Mouse (Mus musculus) liver, embryonic 12.5 days (tissue): ENCODE data around the gene Nhej1. TPM values are rescaled to one million over a fixed set of nuclear protein-coding genes. Genes with fewer than 3 reads are reported as not detected.

Experiments used
- ATAC-seq: fragments of 200-750 bp; cut with Nextera tagmentation; 2 replicates; pipeline ENCODE4 v1.8.0; 2017; ENCODE audit warnings: moderate number of reproducible peaks, mild to moderate bottlenecking, moderate library complexity
- H3K27ac ChIP-seq: fragments of 300-500 bp; sonication (generic); 2 replicates; pipeline ENCODE4 v1.5.1; 2016; ENCODE audit warnings: mild to moderate bottlenecking
- H3K27me3 ChIP-seq: fragments of 300-500 bp; sonication (generic); replicated peaks from 2 replicates; pipeline ENCODE4 v1.6.1; 2016; ENCODE audit warnings: mild to moderate bottlenecking, moderate library complexity
- H3K36me3 ChIP-seq: fragments of 300-500 bp; sonication (generic); 2 replicates; pipeline ENCODE4 v1.6.1; 2016; ENCODE audit warnings: mild to moderate bottlenecking, moderate library complexity
- H3K4me1 ChIP-seq: fragments of 300-500 bp; sonication (generic); 2 replicates; pipeline ENCODE4 v1.6.1; 2016
- H3K4me2 ChIP-seq: fragments of 300-500 bp; sonication (generic); 2 replicates; pipeline ENCODE4 v1.6.1; 2016; ENCODE audit warnings: mild to moderate bottlenecking, moderate library complexity
- H3K4me3 ChIP-seq: fragments of 300-500 bp; sonication (generic); 2 replicates; pipeline ENCODE4 v1.5.1; 2016; ENCODE audit warnings: mild to moderate bottlenecking, moderate library complexity
- H3K9ac ChIP-seq: fragments of 300-500 bp; sonication (generic); 2 replicates; pipeline ENCODE4 v1.6.1; 2016; ENCODE audit warnings: mild to moderate bottlenecking, moderate library complexity
- H3K9me3 ChIP-seq: fragments of 300-500 bp; sonication (generic); replicated peaks from 2 replicates; pipeline ENCODE4 v1.6.1; 2016; ENCODE audit warnings: mild to moderate bottlenecking, moderate library complexity
- WGBS: fragments of 180-500 bp; shearing (Covaris S2); methylation state at CpG from one replicate; pipeline ENCODE4 v1.1.7; 2016; ENCODE audit not compliant: insufficient replicate concordance; 5-methylcytosine and 5-hydroxymethylcytosine counted together
- polyA plus RNA-seq: library from polyadenylated mRNA; unstranded; fragments of >200 nt; fragmentation: Nextera tagmentation; extraction: Ambion mirVana; gene quantifications from 2 replicates; pipeline ENCODE4 v1.2.1, GENCODE M21; 2016

Nhej1 gene
- polyA plus RNA-seq, 1 experiment from 2014 or later: 6.7 TPM

DNA sequence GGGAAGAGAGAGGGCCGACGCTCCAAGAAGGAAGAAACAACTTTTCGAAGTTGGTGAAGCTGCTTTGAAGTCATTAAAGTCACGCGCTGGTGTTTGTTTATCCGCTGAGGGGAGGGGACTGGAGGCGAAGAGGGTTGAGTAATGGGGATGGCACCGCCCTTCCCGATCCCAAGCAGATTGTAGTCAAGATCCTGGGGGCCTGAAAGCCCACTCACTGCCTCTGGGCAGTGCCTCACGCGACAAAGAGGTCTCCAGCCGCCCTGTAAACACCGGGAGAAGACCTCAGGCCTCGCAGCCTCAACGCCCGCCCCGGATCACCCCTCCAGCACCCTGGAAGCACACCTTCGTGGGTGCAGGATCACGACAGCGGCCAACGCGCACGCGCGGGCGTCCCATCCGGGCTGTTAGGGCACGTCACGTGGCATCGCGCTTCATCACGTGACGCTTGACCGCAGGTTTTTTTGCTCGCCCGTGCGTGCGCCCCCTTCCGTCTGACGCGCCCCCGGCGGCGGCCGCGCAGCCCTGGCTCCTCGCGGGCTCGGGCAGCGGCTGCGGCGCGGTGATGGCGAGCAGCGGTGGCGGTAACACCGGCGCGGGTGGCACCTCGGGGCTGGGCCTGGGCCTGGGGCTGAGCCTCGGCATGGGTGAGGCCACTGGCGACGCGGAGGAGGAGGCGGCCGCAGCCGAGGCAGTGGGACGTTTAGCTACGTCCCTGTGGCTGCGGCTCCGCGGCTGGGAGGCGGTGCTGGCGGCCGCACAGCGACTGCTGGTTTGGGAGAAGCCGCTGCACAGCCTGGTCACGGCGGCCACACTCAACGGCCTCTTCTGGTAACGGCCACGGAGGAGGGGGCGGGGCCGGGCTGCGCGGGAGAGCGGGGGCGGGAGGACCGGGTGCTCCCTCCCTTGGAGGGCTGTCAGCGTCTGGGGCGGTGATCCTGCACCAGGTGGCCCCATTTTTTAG is 17.6 kb upstream of the Nhej1 start, which contains the start of the genes Cnppd1 and Retreg2:
Gene Cnppd1, minus strand, starts transcription at position 411 of the 961 bp plus-strand sequence.
Gene Retreg2, plus strand, starts transcription at position 478 of the 961 bp plus-strand sequence.
- 1% methylated on average over 68 of the region's 91 CpGs for WGBS
- Histone ChIP-seq H3K9me3 (no peaks in the 10 kb centered on the region), H3K36me3 (peaks cover 66% of the 10 kb centered on the region), H3K27ac (peak within 1 kb of the TSS; percentile 99), H3K4me2 (peak within 1 kb of the TSS; percentile 88), H3K9ac (peak within 1 kb of the TSS; percentile 92), H3K4me1 (peaks cover 77% of the 10 kb centered on the region), H3K27me3 (no peaks in the 10 kb centered on the region), H3K4me3 (peak within 1 kb of the TSS; percentile 81)
- ATAC-seq: peak; percentile 77

DNA sequence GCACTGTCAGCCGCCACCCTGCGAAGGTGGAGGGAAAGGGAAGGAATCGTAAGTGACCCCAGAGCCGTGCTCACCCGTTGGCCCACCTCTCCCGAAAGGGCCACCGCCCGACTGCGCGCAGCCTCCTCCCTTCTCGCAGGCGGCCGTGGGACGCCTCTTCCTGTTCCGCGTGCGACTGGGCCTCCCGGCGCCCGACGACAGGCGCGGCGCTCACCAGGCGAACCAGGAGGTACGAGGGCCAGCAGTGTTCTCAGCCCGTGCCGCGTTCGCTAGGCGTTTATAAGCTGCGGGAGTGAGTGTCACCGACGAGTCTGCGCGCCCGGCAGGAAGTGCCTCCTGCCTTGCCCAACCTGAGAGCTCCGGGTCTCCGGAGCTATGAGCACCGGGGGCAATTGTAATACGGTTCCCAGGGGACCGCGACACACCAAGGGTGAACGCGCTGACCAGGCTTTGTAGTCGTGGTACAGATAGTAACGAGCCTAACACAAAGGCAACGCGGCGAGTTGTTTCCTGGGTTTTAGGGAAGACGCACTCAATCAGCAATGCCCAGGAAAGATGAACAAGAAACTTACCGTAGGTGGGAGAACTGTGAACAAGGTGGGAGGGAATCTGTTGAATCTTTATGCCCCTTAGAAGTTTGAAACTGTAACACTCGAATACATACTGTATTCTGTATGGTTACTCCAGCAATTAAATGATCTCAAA is 16.6 kb upstream of the Nhej1 start:
- peak overlapping the region; percentile 81 for H3K4me3 ChIP-seq
- peak overlapping the region; percentile 88 for H3K4me2 ChIP-seq
- peaks cover 77% of the 10 kb centered on the region for H3K4me1 ChIP-seq
- H3K27me3 ChIP-seq: no peaks in the 10 kb centered on the region
- H3K9me3 ChIP-seq: no peaks in the 10 kb centered on the region
- peak overlapping the region; percentile 99 for H3K27ac ChIP-seq
- under 1% methylated on average over 53 of the region's 53 CpGs for WGBS
- peaks cover 66% of the 10 kb centered on the region for H3K36me3 ChIP-seq
- H3K9ac ChIP-seq: peak overlapping the region; percentile 92
- ATAC-seq: peak; percentile 56

DNA sequence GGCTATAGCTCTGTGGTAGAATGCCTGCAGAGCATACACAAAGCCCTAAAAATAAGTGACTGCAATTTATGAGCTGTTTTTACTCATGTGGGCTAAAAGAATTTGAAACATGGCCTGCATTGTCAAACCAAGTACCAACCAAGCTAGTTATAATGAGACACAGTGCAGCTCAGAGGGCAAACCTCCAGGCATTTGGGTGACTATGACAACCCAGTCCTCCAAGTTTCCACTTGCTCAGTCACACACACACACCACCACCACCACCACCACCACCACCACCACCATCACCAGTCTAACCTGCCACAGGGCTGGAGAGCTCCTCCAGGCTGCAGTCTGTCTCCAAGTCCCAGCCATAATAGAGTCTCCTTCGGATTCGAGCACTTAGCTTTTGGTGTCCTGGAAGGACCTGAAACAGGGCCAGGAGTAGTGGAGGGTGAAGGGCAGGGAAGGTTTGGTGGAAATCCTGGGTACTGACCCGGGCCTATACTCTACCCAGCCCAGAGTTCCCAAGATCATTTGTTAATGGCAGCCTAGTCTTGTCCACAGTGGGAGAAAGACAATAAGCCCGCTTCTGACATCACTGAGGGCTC is 15.7 kb upstream of the Nhej1 start:
- Histone ChIP-seq H3K4me3 (peak overlapping the region; percentile 81), H3K27me3 (no peaks in the 10 kb centered on the region)

DNA sequence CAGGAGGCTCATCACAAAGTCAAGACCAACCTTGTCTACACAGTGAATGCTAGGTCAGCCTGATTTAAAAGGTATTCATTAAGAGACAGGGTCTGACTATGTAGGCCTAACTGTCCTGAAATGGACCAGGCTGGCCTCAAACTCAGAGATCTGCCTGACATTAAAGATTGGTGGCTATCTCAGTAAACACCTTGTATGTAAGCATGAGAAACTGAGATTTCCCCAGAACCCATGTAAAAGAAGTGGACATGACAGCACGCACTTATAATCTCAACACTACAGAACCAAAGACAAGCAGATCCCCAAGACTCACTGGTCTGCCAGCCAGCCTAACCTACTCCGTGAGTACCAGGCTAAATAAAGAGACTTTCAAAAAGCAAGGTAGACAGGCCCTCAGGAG is 13.4 kb upstream of the Nhej1 start:
- no peaks in the 10 kb centered on the region for H3K9me3 ChIP-seq
- WGBS: 48% methylated on average over 2 of the region's 2 CpGs
- H3K36me3 ChIP-seq: peaks cover 56% of the 10 kb centered on the region
- H3K4me2 ChIP-seq: peak overlapping the region; percentile 88
- H3K4me3 ChIP-seq: peak overlapping the region; percentile 81
- ATAC-seq: no peak
- peak overlapping the region; percentile 100 for H3K27ac ChIP-seq
- peak overlapping the region; percentile 32; the same call in 1 of the 2 replicates for H3K9ac ChIP-seq
- peaks cover 74% of the 10 kb centered on the region for H3K4me1 ChIP-seq
- H3K27me3 ChIP-seq: no peaks in the 10 kb centered on the region

More for the DNA sequence above, 15.7 kb upstream of the Nhej1 start:
- peaks cover 77% of the 10 kb centered on the region for H3K4me1 ChIP-seq
- H3K36me3 ChIP-seq: peaks cover 66% of the 10 kb centered on the region
- no peak for ATAC-seq
- H3K27ac ChIP-seq: peak overlapping the region; percentile 99
- H3K4me2 ChIP-seq: peak overlapping the region; percentile 88
- 50% methylated on average over 4 of the region's 4 CpGs for WGBS
- H3K9me3 ChIP-seq: no peaks in the 10 kb centered on the region
- H3K9ac ChIP-seq: peak overlapping the region; percentile 92

DNA sequence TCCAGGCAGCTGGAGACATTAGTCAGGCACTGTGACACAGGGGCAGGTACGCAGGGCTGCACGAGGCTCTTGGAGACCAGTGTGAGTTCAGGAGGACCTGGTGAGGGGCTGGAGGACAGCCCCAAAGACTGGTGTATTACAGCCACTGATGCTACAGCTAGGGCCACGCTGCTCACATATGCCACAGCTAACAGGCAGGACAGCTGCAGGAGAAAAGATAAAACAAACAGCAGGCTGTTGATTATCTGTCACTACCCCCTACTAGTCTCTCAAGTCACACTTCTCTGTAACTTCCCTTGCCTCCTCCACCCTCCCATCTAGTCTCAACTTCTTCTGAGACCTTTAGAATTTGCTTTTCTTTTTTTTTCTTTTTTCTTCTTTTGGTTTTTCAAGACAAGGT is 11.7 kb upstream of the Nhej1 start:
- peak overlapping the region; percentile 100 for H3K27ac ChIP-seq
- H3K9ac ChIP-seq: peak overlapping the region; percentile 77
- peak; percentile 92 for ATAC-seq
- peaks cover 9% of the 10 kb centered on the region; the same call in 1 of the 2 replicates for H3K27me3 ChIP-seq
- peak overlapping the region; percentile 88 for H3K4me2 ChIP-seq
- H3K9me3 ChIP-seq: no peaks in the 10 kb centered on the region
- H3K4me3 ChIP-seq: peak overlapping the region; percentile 32
- peaks cover 88% of the 10 kb centered on the region for H3K4me1 ChIP-seq
- peaks cover 56% of the 10 kb centered on the region for H3K36me3 ChIP-seq
- WGBS: 16% methylated on average over 3 of the region's 3 CpGs

DNA sequence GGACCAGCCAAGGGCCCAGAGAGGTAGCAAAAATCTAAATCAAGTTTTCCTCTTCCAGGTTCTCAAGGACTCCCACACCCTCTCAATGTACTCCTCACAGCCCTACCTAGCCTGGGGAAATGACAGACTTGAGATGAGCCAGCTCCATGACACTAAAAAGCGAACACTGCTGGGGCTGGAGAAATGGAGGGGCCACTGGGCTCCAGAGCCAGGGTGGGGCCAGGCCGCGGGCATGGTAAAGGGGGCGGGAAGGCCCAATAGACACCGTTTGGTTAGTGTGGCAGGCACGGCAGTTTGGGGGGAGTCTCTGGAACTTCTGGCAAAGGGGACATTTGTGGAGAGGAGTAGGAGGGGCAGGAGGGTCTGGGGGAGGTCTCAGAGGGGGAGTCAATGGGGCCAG is 11.3 kb upstream of the Nhej1 start:
- H3K4me2 ChIP-seq: peak overlapping the region; percentile 88
- peaks cover 9% of the 10 kb centered on the region; the same call in 1 of the 2 replicates for H3K27me3 ChIP-seq
- H3K4me3 ChIP-seq: peak overlapping the region; percentile 32
- H3K4me1 ChIP-seq: peaks cover 88% of the 10 kb centered on the region
- 29% methylated on average over 6 of the region's 6 CpGs for WGBS
- H3K36me3 ChIP-seq: peaks cover 56% of the 10 kb centered on the region
- peak; percentile 71 for ATAC-seq
- peak overlapping the region; percentile 100 for H3K27ac ChIP-seq
- H3K9ac ChIP-seq: peak overlapping the region; percentile 77
- no peaks in the 10 kb centered on the region for H3K9me3 ChIP-seq

DNA sequence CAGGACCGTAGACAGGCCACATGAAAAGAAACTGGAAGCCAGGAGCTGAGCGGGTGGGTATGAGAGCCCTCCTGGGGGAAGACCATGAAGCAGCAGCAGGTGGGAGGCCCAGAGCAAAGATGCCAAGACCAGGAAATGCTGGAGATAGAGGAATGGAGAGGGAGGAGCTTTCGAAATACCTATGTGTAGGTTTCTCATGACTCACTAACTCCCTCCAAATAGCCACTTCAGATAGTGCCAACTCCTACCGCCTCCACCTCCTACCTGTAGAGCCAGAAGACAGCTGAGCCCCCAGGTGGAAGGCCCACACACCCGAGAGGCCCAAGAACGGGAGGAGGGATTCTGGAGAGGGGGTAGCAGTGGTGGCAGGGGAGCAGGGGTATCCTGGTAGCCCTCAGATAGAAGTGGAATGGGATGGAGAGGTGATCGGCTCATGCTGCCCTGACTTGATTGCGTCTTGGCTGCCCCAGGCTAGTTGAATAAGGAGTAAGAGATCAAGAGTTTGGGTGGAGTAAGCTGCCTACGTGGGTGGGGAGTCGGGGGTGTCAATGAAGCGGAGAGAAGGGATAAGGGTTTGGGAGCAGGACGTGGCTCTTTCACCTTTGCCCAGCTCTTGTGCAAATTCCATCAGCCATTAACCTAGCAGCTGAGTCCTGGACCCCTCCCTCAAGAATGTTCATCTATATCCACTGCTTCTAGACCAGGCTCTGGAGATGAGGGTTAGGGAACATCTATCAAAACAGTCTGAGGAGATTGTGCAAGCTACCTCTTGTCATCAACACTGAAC is 8.6 kb upstream of the Nhej1 start, which contains the start of gene Slc23a3:
Gene Slc23a3, minus strand, starts transcription at position 470 of the 787 bp plus-strand sequence.
- Histone ChIP-seq H3K27ac (peak within 1 kb of the TSS; percentile 55), H3K9ac (peak within 1 kb of the TSS; percentile 12), H3K4me2 (peak within 1 kb of the TSS; percentile 32; the same call in 1 of the 2 replicates), H3K36me3 (peaks cover 40% of the 10 kb centered on the region), H3K27me3 (peaks cover 12% of the 10 kb centered on the region; the same call in 1 of the 2 replicates), H3K9me3 (no peaks in the 10 kb centered on the region), H3K4me1 (peaks cover 63% of the 10 kb centered on the region), H3K4me3 (no peak within 1 kb of the TSS)
- 58% methylated on average over 12 of the region's 12 CpGs for WGBS
- ATAC-seq: no peak

DNA sequence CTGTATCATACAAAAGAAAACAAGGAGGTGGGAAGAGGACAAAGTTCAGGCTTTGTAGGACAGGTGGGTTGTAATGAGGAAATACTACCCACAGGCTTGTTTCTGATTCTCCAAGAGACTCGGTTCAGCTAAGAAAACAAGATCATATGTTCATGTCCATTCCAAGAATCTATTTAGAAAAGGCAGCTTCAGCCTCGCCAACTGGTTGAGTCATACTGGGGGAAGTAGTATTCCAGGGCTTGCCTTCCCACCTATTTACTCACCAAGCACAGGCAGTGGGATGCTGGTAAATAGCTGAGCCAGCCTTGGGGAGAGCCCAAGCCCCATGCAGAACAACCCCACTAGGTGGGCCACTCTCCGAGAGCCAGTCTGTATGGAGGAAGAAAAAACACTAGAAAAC is 3.6 kb upstream of the Nhej1 start:
- ATAC-seq: no peak
- Histone ChIP-seq H3K4me3 (no peak overlapping the region), H3K36me3 (no peaks in the 10 kb centered on the region), H3K9ac (no peak overlapping the region), H3K4me2 (no peak overlapping the region), H3K4me1 (peaks cover 44% of the 10 kb centered on the region), H3K27ac (no peak overlapping the region), H3K27me3 (peaks cover 12% of the 10 kb centered on the region; the same call in 1 of the 2 replicates), H3K9me3 (no peaks in the 10 kb centered on the region)
- 71% methylated on average over 3 of the region's 3 CpGs for WGBS

DNA sequence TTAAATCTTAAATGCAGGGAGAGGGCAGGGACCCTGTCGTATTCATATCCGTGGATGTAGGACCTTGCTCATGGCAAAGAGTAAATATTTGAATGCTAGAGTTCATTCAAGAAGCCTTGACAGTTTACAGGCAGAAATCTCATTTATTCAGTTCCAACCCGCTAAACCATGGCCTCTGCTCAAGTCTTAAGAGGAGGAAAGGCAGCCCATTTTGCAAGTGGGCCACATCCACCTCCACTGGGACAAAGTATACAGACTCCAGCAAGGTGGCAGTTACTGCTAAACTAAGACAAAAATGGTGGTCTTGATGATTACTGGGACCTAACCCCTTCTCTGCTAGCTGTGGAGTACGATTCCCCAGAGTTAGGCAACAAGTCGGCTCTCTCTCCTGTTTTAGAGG is 418 bp upstream of the Nhej1 start:
- H3K36me3 ChIP-seq: no peaks in the 10 kb centered on the region
- peak overlapping the region; percentile 72 for H3K9ac ChIP-seq
- H3K4me1 ChIP-seq: peaks cover 28% of the 10 kb centered on the region
- peak overlapping the region; percentile 96 for H3K27ac ChIP-seq
- H3K4me2 ChIP-seq: peak overlapping the region; percentile 75
- peaks cover 3% of the 10 kb centered on the region; the same call in 1 of the 2 replicates for H3K27me3 ChIP-seq
- no peak for ATAC-seq
- H3K9me3 ChIP-seq: no peaks in the 10 kb centered on the region
- H3K4me3 ChIP-seq: peak overlapping the region; percentile 62
- 33% methylated on average over 5 of the region's 5 CpGs for WGBS

DNA sequence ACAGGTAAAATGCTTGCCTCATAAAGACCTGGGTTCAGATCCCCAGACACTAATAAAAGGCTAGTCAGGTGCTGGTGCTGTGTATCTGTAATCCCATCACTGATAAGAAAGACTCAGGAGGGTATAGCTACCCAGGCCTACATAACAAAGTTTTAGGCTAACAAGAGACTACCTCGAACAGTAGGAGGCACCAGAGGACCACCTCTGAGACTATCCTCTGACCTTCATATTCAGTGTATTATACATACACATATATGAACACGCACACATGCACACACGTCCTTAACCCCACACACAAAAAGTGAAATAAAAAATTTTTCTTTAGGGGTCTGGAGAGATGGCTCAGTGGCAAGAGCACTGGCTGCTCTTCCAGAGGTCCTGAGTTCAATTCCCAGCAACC is 2.8 kb downstream of the Nhej1 start:
- no peaks in the 10 kb centered on the region for H3K27me3 ChIP-seq
- H3K4me3 ChIP-seq: no peak overlapping the region
- no peak overlapping the region for H3K9ac ChIP-seq
- H3K27ac ChIP-seq: no peak overlapping the region
- WGBS: 56% methylated on average over 3 of the region's 3 CpGs
- H3K4me2 ChIP-seq: no peak overlapping the region
- no peak for ATAC-seq
- H3K4me1 ChIP-seq: peaks cover 25% of the 10 kb centered on the region
- H3K36me3 ChIP-seq: no peaks in the 10 kb centered on the region
- H3K9me3 ChIP-seq: no peaks in the 10 kb centered on the region

DNA sequence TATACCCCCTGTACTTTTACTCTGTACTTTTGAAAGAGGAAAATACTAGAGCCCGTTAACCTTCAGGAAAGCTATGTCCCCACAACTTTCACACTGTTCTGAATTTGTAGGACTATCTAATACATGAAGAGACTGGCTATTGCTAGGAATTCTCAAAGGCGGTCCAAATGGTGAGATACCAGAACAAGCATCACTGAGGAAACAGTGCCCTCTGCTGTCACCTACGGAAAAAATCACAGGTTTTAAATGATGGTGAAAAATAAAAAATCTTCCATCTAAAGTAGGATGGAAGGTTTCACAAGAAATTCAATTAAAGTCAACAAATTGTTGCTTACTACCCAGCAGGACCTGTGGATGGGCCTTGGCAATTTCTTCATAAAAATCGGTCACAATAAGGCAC is 72.9 kb downstream of the Nhej1 start:
- Histone ChIP-seq H3K4me3 (no peak overlapping the region), H3K27me3 (no peaks in the 10 kb centered on the region), H3K9ac (no peak overlapping the region), H3K4me2 (no peak overlapping the region), H3K36me3 (no peaks in the 10 kb centered on the region), H3K4me1 (no peaks in the 10 kb centered on the region), H3K27ac (no peak overlapping the region), H3K9me3 (no peaks in the 10 kb centered on the region)
- WGBS: 29% methylated on average over 4 of the region's 4 CpGs
- no peak for ATAC-seq
